Mouse (Mus musculus) testis, adult 2 months (tissue): ENCODE results near the gene Cxcl10. TPM values are rescaled to one million over a fixed set of nuclear protein-coding genes. Genes with fewer than 3 reads are reported as not detected.

Experiments used
- H3K27ac ChIP-seq: fragments of 200-500 bp; 2 replicates; pipeline ENCODE4 v1.5.1; 2012; ENCODE audit warnings: low read depth, low read length; ENCODE audit not compliant: control insufficient read depth, insufficient read depth
- H3K27me3 ChIP-seq: fragments of 200-500 bp; 2 replicates; pipeline ENCODE4 v1.6.1; 2012; ENCODE audit warnings: mild to moderate bottlenecking, low read length, moderate library complexity; ENCODE audit not compliant: control insufficient read depth, insufficient read depth
- H3K36me3 ChIP-seq: fragments of 200-500 bp; 2 replicates; pipeline ENCODE4 v1.6.1; 2012; ENCODE audit warnings: mild to moderate bottlenecking, low read length; ENCODE audit not compliant: control insufficient read depth, insufficient read depth
- H3K4me1 ChIP-seq: fragments of 200-500 bp; 2 replicates; pipeline ENCODE4 v1.6.1; 2012; ENCODE audit warnings: low read length; ENCODE audit not compliant: control insufficient read depth, insufficient read depth
- H3K4me3 ChIP-seq: fragments of 200-500 bp; 2 replicates; pipeline ENCODE4 v1.5.1; 2012; ENCODE audit warnings: low read depth, mild to moderate bottlenecking, low read length, moderate library complexity, mixed read lengths; ENCODE audit not compliant: control insufficient read depth
- CTCF ChIP-seq: fragments of 200-500 bp; IDR thresholded peaks from 2 replicates; pipeline ENCODE4 v1.5.1; 2012; ENCODE audit warnings: low read depth, mild to moderate bottlenecking, inconsistent platforms, low read length, moderate library complexity; ENCODE audit not compliant: control insufficient read depth, insufficient read depth, insufficient replicate concordance
- POLR2A ChIP-seq: fragments of 200-500 bp; IDR thresholded peaks from 2 replicates; pipeline ENCODE4 v1.6.1; 2012; ENCODE audit warnings: low read depth, mild to moderate bottlenecking, inconsistent platforms, low read length, moderate library complexity; ENCODE audit not compliant: control insufficient read depth
- polyA plus RNA-seq: library from polyadenylated mRNA; depleted of rRNA; stranded (reverse); fragments of >200 nt; gene quantifications from 2 replicates; pipeline ENCODE4 v1.2.3, GENCODE M21; 2012

The Cxcl10 gene
- polyA plus RNA-seq, 1 experiment: not detected

DNA sequence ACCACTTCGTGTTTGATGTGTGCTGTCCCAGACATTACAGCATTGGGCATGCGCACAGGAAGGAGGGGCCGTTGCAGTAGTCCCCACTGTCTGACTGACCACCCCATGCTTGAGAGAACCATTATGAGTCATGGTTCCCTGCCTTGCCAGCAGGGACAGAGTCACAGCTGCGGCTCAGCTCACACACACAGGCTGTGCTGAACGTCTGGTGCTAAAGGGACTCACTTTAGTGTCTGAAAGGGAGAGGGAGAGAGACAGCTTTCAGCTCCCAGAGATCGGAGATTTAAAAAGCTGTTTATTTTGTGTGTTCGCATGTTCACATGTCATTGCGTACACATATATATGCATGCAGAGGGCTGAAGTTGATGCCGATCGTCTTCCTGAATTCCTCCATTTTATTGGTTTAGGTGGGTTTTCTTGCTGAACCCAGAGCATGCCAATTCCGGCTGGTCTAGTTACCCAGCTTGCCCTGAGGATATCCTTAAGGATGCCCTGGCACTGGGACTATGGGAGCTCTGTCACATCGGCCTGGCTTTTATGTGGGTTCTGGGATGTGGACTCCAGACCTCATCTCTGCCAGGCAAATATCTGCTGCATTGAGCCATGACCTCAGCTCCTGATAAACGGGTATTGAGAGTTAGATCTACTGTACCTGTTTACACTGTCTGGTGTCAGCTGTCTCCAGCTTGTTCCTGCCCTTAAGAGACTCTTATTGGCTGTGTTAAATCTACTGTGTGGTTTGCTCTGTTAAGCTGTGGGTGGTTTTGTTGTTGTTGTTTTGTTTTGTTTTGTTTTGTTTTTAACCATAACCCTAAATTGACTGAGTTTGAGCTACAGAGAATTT is 20.7 kb upstream of the Cxcl10 start:
- no peak overlapping the region for H3K27ac ChIP-seq
- H3K4me3 ChIP-seq: no peak overlapping the region
- no peaks in the 10 kb centered on the region for H3K4me1 ChIP-seq
- TF ChIP-seq CTCF (no peak), POLR2A (no peak)
- no peaks in the 10 kb centered on the region for H3K27me3 ChIP-seq
- H3K36me3 ChIP-seq: no peaks in the 10 kb centered on the region

DNA sequence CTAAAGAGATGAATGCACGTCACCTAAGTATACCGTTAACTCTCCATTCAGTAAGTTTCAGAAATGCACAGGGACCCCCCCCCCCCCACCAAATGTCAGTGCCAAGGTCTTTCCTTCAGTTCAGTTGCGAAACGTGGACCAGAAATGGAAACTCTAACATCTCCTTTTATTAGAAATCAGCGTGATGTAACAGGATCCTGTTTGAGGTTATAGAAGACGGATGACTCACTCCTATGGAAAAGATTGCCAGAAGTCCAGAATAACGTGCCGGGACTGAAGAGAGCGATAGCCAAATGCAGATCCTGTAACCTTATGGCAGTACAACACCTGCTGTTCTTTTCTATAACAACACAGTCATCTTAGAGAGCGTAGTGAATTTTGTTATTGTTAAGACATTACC is 19.7 kb upstream of the Cxcl10 start:
- no peak overlapping the region for H3K4me3 ChIP-seq
- H3K27me3 ChIP-seq: no peaks in the 10 kb centered on the region
- no peak overlapping the region for H3K27ac ChIP-seq
- TF ChIP-seq CTCF: no peak
- no peak for TF ChIP-seq POLR2A
- H3K36me3 ChIP-seq: no peaks in the 10 kb centered on the region
- no peaks in the 10 kb centered on the region for H3K4me1 ChIP-seq

GRCm38 (mm10) chr5:92366565-92366964 is 17.9 kb upstream of the Cxcl10 start:
- H3K27me3 ChIP-seq: no peaks in the 10 kb centered on the region

DNA sequence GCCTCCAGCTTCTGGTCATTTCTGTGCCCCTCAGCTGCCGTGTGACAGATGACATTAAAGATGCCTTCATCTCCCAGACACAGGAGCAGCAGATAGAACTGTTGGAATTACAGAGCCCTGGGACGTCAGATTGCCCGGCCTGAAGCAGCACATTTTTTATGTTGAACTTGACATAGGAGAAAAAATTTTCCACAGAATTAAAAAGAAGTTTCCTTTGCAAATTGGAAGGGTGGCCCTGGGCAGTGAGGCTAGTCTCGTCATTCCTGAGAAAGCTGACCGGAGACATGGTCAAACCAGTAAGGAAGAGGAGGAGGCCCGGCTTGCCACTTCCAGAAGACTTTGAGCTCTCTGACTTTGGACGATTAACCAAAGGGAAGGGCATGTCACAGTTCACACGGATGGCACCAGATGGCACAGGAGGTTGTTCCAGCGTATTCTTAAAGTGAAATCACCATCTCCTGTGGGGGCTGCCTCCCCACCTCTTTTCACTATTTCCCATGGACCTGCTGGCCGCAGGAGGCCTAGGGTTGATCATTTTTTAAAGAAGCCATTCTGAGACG is 16.5 kb upstream of the Cxcl10 start:
- Histone ChIP-seq H3K27ac (no peak overlapping the region), H3K36me3 (no peaks in the 10 kb centered on the region; the same call in 1 of the 2 replicates), H3K4me1 (no peaks in the 10 kb centered on the region), H3K27me3 (no peaks in the 10 kb centered on the region), H3K4me3 (no peak overlapping the region)
- TF ChIP-seq CTCF: no peak
- no peak for TF ChIP-seq POLR2A

More at GRCm38 (mm10) chr5:92366565-92366964, 17.9 kb upstream of the Cxcl10 start:
- no peak overlapping the region for H3K4me3 ChIP-seq
- H3K27ac ChIP-seq: no peak overlapping the region
- TF ChIP-seq CTCF (no peak), POLR2A (no peak)
- no peaks in the 10 kb centered on the region for H3K36me3 ChIP-seq
- no peaks in the 10 kb centered on the region for H3K4me1 ChIP-seq

- Histone ChIP-seq H3K4me3 (no peak overlapping the region), H3K27ac (no peak overlapping the region), H3K36me3 (no peaks in the 10 kb centered on the region; the same call in 1 of the 2 replicates), H3K4me1 (no peaks in the 10 kb centered on the region), H3K27me3 (no peaks in the 10 kb centered on the region)
- TF ChIP-seq POLR2A (no peak), CTCF (no peak)
Measured at GRCm38 (mm10) chr5:92364011-92364410, 15.3 kb upstream of the Cxcl10 start.

DNA sequence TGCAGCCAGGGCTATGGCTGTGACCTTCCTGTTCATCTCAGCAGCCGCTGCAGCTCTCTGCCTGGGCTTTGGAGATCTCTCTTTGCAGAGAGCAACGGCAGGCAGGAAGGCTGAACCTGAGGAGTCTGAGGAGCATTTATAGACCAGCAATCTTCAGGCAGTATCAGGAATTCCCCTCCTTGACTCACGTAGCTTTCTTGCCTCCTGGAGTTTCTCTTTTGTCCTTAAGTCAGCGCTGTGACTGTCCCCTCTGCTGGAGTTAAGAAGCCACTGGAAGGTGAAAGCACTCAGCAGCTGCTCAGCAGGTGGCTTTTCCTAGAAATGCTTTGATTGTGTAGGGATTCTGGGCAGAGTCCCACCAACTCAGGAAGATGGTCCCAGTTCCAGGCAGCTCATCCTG is 14.5 kb upstream of the Cxcl10 start:
- Histone ChIP-seq H3K4me1 (no peaks in the 10 kb centered on the region), H3K36me3 (no peaks in the 10 kb centered on the region; the same call in 1 of the 2 replicates), H3K4me3 (no peak overlapping the region), H3K27me3 (no peaks in the 10 kb centered on the region), H3K27ac (no peak overlapping the region)
- TF ChIP-seq POLR2A (no peak), CTCF (no peak)

- Histone ChIP-seq H3K27me3 (no peaks in the 10 kb centered on the region), H3K36me3 (no peaks in the 10 kb centered on the region; the same call in 1 of the 2 replicates), H3K4me3 (no peak overlapping the region), H3K4me1 (no peaks in the 10 kb centered on the region; the same call in 1 of the 2 replicates), H3K27ac (no peak overlapping the region)
- TF ChIP-seq CTCF (no peak), POLR2A (no peak)
Measured at GRCm38 (mm10) chr5:92358767-92359455, 10.2 kb upstream of the Cxcl10 start.
